Mouse (Mus musculus) layer of hippocampus, adult 9-11 months (tissue): ENCODE results near the gene Nenf.
A peak's percentile ranks its signal among the peaks of the same experiment; 100 is the strongest.

ENCODE experiments used
- DNase-seq: peaks from one replicate; pipeline ENCODE4 v3.0.0; 2022

The Nenf gene

GRCm38 (mm10) chr1:191317591-191318196, at the start of gene Nenf:
Nenf (minus strand) TSS chr1:191318194.
- peak; percentile 65 for DNase-seq

DNA sequence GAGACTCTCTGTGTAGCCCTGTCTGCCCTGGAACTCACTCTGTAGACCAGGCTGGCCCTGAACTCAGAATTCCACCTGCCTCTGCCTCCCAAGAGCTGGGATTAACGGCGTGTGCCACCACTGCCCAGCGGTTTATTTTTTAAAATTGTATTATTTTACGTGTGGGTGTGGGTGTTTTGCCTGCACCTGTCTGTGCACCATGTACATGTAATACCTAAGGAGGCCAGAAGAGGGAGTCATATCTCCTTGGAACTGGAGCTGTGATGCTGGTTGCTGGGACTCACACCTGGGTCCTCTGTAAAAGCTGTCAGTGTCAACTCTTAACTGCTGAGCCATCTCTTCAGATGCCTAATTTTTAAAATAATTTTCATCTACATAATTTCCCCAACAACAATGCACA, 46.5 kb upstream of the Nenf start:
- DNase-seq: no peak

DNA sequence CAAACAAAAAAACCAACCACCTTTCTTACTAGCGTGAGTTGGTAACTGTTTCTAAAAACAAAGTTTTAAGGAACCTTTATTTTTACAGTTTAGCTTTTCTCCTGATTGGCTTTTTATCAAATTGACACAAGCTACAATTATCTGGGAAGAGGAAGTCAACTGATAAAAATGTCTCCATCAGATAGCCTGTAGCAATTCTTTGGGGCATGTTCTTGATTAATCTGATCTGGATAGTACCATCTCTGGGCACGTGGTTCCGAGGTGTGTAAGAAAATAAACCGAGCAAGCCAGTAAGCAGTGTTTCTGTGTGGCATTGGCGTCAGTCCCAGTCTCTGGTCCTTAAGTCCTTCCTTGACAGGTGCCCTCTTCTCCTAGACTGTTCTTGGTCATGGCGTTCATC, 44.4 kb upstream of the Nenf start:
- DNase-seq: no peak

GRCm38 (mm10) chr1:191359478-191359877, 41.5 kb upstream of the Nenf start:
- DNase-seq: no peak

- DNase-seq: no peak
Observed at GRCm38 (mm10) chr1:191356936-191357335, 38.9 kb upstream of the Nenf start.

DNA sequence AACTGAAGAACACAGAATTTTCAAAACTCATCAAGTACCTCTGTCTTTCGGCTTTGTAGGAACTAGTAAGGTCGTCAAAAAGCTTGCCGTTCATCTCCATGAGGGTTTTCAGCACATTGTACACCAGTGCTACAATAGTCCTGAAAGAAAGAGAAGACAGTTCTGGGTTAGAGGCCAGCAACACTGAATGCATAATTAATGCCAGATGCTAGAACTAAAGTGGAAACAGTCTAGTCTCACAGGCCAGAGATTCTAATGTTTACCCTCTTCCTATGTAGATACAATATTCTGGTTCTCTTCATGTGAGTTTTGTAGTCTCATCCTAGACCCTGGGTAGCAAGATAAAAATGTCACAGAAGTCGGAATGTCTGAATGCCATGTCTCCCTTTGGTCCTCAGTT, 35.8 kb upstream of the Nenf start:
- DNase-seq: no peak

- no peak for DNase-seq
Observed at GRCm38 (mm10) chr1:191352786-191353488, 34.9 kb upstream of the Nenf start.

DNA sequence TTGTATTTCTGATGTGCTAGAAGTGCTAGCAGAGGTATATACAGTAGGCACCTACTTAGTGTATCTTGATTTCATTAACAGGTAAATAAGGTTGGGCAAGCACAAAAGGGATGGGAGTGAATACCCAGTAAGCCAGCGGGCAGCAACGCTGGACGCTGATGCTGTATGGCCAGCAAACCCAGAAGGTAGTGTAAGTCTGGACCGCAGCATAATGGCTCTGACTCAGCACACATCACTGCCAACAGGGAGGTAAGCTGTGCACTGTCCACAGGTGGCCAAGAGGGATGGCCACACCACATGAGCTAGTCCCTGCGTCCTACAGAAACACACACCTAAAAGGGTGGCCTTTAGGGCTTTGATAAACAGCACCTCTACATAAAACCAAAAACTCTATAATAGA, 32.4 kb upstream of the Nenf start:
- DNase-seq: no peak

DNA sequence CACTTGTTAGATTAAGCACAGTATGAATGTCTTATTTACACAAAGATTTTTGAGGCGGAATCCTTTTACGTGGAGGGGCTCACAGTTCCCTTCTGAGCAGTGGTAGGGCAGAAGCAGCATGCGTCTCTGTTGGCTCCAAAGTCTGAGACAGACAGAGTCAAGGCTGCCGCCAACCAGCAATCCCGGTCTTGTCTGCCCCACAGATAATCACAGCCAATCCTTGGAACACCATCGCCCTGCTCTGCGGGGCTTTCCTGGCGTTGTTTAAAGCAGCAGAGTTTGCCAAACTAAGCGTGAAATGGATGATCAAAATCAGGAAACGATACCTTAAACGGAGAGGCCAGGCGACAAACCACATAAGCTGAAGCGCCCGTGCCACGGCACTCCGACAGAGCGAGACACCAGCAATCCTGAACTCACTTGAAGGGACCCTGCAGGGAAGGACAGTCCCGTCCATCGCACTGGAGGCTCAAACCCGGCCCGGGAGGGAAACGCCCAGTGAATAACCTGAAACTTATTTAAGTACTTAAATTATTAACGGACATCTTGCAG, 31.6 kb upstream of the Nenf start:
- no peak for DNase-seq

DNA sequence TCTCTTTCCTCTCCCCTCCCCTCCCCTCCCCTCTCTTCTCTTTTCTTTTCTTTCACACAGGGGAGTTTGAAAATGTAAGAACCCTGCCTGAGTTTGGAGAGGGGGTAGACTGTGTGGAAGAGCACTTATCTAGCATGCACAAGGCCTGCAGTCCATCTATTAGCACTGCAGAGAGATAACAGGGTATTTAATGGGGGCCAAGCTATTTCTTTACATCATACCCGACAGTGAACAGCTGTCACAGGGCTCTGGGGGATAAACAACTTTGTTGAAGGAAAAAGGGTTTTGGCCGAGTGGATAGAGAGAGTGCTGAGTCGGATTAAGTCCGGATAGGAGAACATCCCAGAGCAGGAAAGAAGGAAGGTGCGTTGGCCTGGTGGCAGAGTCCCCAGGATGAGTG, 31.0 kb upstream of the Nenf start:
- no peak for DNase-seq

- DNase-seq: no peak
Observed at GRCm38 (mm10) chr1:191348592-191348991, 30.6 kb upstream of the Nenf start.

DNA sequence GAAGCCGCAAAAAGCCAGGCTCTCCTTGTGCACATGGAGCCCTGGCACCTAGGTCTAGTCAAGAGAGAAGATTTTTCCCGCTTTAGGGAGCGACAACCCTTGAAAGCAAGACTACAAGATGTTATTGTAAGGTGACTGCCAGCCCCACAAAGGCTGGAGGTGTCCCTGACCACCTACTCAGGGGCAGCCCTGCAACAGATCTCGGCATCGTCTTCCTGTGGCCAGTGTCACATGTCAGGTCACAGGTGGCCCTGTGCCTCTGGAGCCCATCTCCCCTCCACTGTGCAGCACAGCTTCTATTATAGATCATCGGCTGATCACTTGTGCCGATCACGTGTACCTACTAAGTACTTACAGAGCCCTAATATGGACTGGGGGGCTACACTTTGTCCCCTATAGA, 29.6 kb upstream of the Nenf start:
- no peak for DNase-seq

DNA sequence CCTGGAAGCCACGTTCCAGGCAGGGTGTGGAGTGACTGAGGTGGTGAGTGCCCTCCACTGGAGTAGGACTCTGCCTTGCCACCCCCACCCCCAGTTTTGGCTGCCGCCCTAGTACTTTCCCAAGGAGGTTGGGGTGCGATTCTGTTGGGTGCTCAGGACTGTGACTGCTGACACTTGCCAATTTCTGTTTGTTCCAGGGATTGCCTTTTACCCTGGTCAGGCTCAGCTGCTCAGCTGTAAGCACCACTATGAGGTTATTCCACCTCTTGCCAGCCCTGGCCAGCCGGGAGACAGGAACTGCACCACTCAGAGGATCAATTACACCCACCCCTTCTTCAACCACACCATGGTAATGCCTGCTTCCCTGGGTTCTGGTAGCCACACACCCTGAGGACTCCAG, 22.5 kb upstream of the Nenf start:
- no peak for DNase-seq

GRCm38 (mm10) chr1:191339876-191340275, 21.9 kb upstream of the Nenf start:
- no peak for DNase-seq

- DNase-seq: no peak
Observed at GRCm38 (mm10) chr1:191334500-191334899, 16.5 kb upstream of the Nenf start.

- no peak for DNase-seq
Observed at GRCm38 (mm10) chr1:191330356-191330755, 12.4 kb upstream of the Nenf start.

DNA sequence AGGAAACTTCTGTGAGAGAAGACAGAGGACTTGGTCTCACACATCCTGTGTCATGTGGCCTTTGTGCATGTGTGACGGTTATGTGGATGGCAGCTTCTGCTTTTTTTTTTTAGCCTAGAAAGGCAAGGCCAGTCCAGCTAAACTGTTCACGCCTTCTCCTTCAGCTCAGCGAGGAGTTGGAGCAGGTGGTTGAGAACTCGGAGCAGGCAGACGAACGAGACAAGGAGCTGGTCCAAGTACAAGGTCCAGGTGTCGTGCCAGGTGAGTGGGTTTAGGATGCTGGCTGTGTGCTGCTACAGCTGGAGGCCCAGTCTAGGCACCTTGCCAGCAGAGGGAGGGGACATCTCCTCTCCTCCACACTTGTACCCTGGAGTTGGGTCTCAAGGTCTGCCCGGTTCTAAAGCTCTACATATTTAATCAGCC, 10.0 kb upstream of the Nenf start:
- peak; percentile 51 for DNase-seq

- no peak for DNase-seq
Observed at GRCm38 (mm10) chr1:191327258-191327657, 9.3 kb upstream of the Nenf start.

DNA sequence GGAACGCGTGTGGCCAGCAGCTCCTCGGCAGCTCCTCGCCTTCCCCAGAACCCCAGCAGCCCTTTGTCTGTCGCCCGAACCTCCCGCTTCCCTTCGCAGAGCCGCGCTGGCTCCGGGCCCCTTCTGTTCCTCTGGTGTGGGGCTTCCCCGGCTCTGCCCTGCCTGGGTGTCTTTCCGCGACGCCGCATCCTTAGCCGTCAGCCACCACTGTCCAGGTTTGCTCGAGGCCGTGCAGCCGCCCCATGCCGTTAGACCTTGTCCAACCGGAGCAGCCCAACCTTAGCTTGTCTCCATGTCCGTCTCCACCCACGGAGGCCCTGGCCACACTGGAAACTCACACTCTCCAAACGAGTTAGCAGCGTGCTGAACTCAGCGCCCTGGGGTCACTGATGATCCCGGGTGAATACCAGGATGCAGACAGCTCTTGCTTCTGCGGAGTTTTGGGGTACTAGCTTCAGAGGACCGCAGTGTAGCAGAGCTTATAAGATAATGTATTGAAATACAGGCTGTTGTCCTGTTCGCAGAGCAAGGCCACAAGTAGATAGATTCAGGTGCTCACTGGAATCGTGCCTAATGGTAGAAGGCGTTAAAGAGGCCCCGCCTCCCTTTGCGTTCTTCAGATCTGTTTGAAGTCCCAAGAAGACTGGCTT, 8.4 kb upstream of the Nenf start:
- DNase-seq: no peak

GRCm38 (mm10) chr1:191325726-191326232, 7.8 kb upstream of the Nenf start, which contains the start of gene Tmem206:
Tmem206 (plus strand) TSS chr1:191325912.
- DNase-seq: peak; percentile 95

GRCm38 (mm10) chr1:191324733-191325590, 7.0 kb upstream of the Nenf start:
- DNase-seq: no peak

GRCm38 (mm10) chr1:191323381-191323780, 5.4 kb upstream of the Nenf start:
- no peak for DNase-seq

GRCm38 (mm10) chr1:191318686-191319085, 692 bp upstream of the Nenf start:
- no peak for DNase-seq
